Mouse (Mus musculus) gonadal fat pad, adult 2 months (tissue): Measurements from ENCODE around the gene Zfp382. TPM values are rescaled to one million over a fixed set of nuclear protein-coding genes. Genes with fewer than 3 reads are reported as not detected.
"Not testable (repeated sequence)": the region's sequence is repeated elsewhere in the genome, so short reads cannot be mapped to it uniquely, and the experiment has no call there.

Experiments
- DNase-seq: peaks from one replicate; pipeline ENCODE4 v3.0.0-alpha.2; 2012; ENCODE audit warnings: low read depth
- polyA plus RNA-seq: library from polyadenylated mRNA; depleted of rRNA; stranded (reverse); fragments of >200 nt; gene quantifications from 2 replicates; pipeline ENCODE4 v1.2.3, GENCODE M21; 2012; rRNA removed

The Zfp382 gene
- polyA plus RNA-seq, result 0.82 and 2.0 TPM in 2 replicates

- DNase-seq, result no peak
Measured at GRCm38 (mm10) chr7:30121308-30122187, at the start of gene Zfp382. Gene Zfp382, plus strand, starts transcription at chr7:30121942.

GRCm38 (mm10) chr7:30072146-30073028, 49.4 kb upstream of the Zfp382 start, which contains the start of gene Zfp82:
Gene Zfp82, minus strand, starts transcription at chr7:30072900.
- DNase-seq, result no peak

GRCm38 (mm10) chr7:30086524-30086923, 35.2 kb upstream of the Zfp382 start:
- no peak for DNase-seq

- DNase-seq, result no peak
Measured at GRCm38 (mm10) chr7:30089405-30089804, 32.3 kb upstream of the Zfp382 start.

- peak; percentile 89 for DNase-seq
Measured at GRCm38 (mm10) chr7:30090092-30090969, 31.4 kb upstream of the Zfp382 start, which contains the start of the genes Gm26920 and Zfp566. Gene Gm26920, minus strand, starts transcription at chr7:30090410. Gene Zfp566, minus strand, starts transcription at chr7:30090527.

GRCm38 (mm10) chr7:30090970-30091585, 30.7 kb upstream of the Zfp382 start:
- no peak for DNase-seq

GRCm38 (mm10) chr7:30092666-30093065, 29.1 kb upstream of the Zfp382 start:
- DNase-seq, result no peak

GRCm38 (mm10) chr7:30093918-30094415, 27.8 kb upstream of the Zfp382 start:
- DNase-seq, result no peak

- peak; percentile 85 for DNase-seq
Measured at GRCm38 (mm10) chr7:30094646-30095429, 26.9 kb upstream of the Zfp382 start, which contains the start of gene Zfp260. Gene Zfp260, plus strand, starts transcription at chr7:30094777.

GRCm38 (mm10) chr7:30095551-30096125, 26.1 kb upstream of the Zfp382 start:
- no peak for DNase-seq

- DNase-seq, result no peak
Measured at GRCm38 (mm10) chr7:30099297-30099696, 22.4 kb upstream of the Zfp382 start.

- DNase-seq, result no peak
Measured at GRCm38 (mm10) chr7:30116076-30116475, 5.7 kb upstream of the Zfp382 start.

- not testable (repeated sequence) for DNase-seq
Measured at GRCm38 (mm10) chr7:30117935-30118334, 3.8 kb upstream of the Zfp382 start.

GRCm38 (mm10) chr7:30122188-30122530, 417 bp downstream of the Zfp382 start:
- no peak for DNase-seq

GRCm38 (mm10) chr7:30129900-30130299, 8.2 kb downstream of the Zfp382 start:
- DNase-seq, result no peak

- no peak for DNase-seq
Measured at GRCm38 (mm10) chr7:30132396-30132795, 10.7 kb downstream of the Zfp382 start.

- no peak for DNase-seq
Measured at GRCm38 (mm10) chr7:30136826-30137225, 15.1 kb downstream of the Zfp382 start.

- DNase-seq, result no peak
Measured at GRCm38 (mm10) chr7:30143170-30143554, 21.4 kb downstream of the Zfp382 start.

- no peak for DNase-seq
Measured at GRCm38 (mm10) chr7:30143555-30144209, 21.9 kb downstream of the Zfp382 start.
